Mouse (Mus musculus) neural tube, embryonic 13.5 days (tissue): ENCODE measurements at regions not wholly inside any gene's neighbourhood (a gene's known extent, or its start where the extent isn't known, plus 50 kb on each side); places are given as distances from the start of the nearest gene placed in this dataset. TPM values are rescaled to one million over a fixed set of nuclear protein-coding genes. Genes with fewer than 3 reads are reported as not detected.

Experiments
- ATAC-seq: fragments of 200-750 bp; cut with Nextera tagmentation; 2 replicates; pipeline ENCODE4 v1.8.0; 2017; ENCODE audit warnings: low read depth, mild to moderate bottlenecking, moderate TSS enrichment, moderate library complexity
- H3K27ac ChIP-seq: fragments of 300-500 bp; sonication (generic); replicated peaks from 2 replicates; pipeline ENCODE4 v1.5.1; 2015; ENCODE audit warnings: moderate library complexity, mild to moderate bottlenecking, inconsistent platforms
- H3K27me3 ChIP-seq: fragments of 300-500 bp; sonication (generic); 2 replicates; pipeline ENCODE4 v1.6.1; 2015; ENCODE audit warnings: mild to moderate bottlenecking, inconsistent platforms
- H3K36me3 ChIP-seq: fragments of 300-500 bp; sonication (generic); 2 replicates; pipeline ENCODE4 v1.6.1; 2015; ENCODE audit warnings: mild to moderate bottlenecking, inconsistent platforms
- H3K4me1 ChIP-seq: fragments of 300-500 bp; sonication (generic); replicated peaks from 2 replicates; pipeline ENCODE4 v1.6.1; 2015; ENCODE audit warnings: inconsistent platforms
- H3K4me2 ChIP-seq: fragments of 300-500 bp; sonication (generic); 2 replicates; pipeline ENCODE4 v1.6.1; 2015; ENCODE audit warnings: inconsistent platforms, mild to moderate bottlenecking, moderate library complexity
- H3K4me3 ChIP-seq: fragments of 300-500 bp; sonication (generic); 2 replicates; pipeline ENCODE4 v1.5.1; 2015; ENCODE audit warnings: mild to moderate bottlenecking, inconsistent platforms
- H3K9ac ChIP-seq: fragments of 300-500 bp; sonication (generic); 2 replicates; pipeline ENCODE4 v1.6.1; 2015; ENCODE audit warnings: moderate library complexity, mild to moderate bottlenecking, inconsistent platforms
- H3K9me3 ChIP-seq: fragments of 300-500 bp; sonication (generic); 2 replicates; pipeline ENCODE4 v1.6.1; 2016; ENCODE audit warnings: inconsistent platforms
- WGBS: fragments of 180-500 bp; shearing (Covaris S2); methylation state at CpG from one replicate; pipeline ENCODE4 v1.1.7; 2015; 5-methylcytosine and 5-hydroxymethylcytosine counted together
- microRNA-seq: library from miRNA; unstranded; fragments of <30 nt; microRNA quantifications from one replicate; pipeline ENCODE4, GENCODE M21; 2016

DNA sequence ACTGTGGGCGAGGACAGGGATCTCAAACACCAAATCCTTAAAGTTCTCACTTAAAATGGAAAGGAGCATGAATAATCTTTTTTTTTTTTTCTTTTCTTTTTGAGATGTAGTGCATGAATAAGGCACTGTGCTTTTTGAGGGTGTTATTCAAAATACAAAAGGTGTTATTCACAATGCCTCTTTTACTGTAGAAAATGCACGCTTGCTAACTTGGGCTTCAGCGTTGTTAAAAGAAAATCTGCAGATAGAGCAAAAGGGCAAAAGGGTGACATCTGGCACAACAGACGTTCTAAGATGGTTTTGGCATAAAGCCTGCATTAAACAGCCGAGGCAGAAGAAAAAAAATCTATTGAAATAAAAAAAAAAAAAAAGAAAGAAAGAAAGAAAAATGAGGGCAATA, 651.5 kb upstream of the Lrrn3 start:
- Histone ChIP-seq H3K4me2 (no peak overlapping the region), H3K4me3 (no peak overlapping the region), H3K27ac (peak overlapping the region; percentile 52; the same call in 1 of the 2 replicates), H3K4me1 (peaks cover 16% of the 10 kb centered on the region), H3K9me3 (0 out of 2 replicates have a peak, but pooled peaks cover 4% of the 10 kb centered on the region), H3K27me3 (no peaks in the 10 kb centered on the region), H3K9ac (no peak overlapping the region), H3K36me3 (no peaks in the 10 kb centered on the region)
- ATAC-seq: no peak
- WGBS: 18% methylated on average over 5 of the region's 5 CpGs

- Histone ChIP-seq H3K9ac (no peak overlapping the region), H3K9me3 (no peaks in the 10 kb centered on the region), H3K4me3 (no peak overlapping the region), H3K4me2 (no peak overlapping the region), H3K27ac (no peak overlapping the region), H3K4me1 (no peaks in the 10 kb centered on the region), H3K36me3 (no peaks in the 10 kb centered on the region), H3K27me3 (no peaks in the 10 kb centered on the region)
- 43% methylated on average over 1 of the region's 1 CpGs for WGBS
- no peak for ATAC-seq
Measured at GRCm38 (mm10) chr12:42100189-42100588, 614.0 kb upstream of the Lrrn3 start.

DNA sequence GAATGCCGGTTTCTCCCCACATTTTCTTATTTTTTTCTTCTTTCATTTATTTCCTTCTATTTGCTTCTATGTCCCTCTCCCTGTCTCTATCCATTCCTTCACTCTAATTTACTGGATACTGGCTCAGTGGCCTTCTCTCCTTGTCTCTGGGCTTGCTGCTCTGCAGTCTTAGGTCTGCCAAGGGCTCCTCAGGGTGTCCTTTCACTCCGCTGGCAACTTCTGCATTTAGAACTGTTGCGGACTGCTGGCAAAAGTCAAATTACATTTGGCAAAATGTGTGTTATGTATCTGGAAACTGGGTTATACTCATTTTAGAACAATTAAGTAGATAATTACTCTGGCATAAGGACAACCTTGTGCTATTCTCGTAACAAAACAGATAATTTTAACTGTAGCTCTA, 584.2 kb upstream of the Lrrn3 start:
- Histone ChIP-seq H3K4me3 (no peak overlapping the region), H3K4me2 (no peak overlapping the region), H3K27ac (no peak overlapping the region), H3K9ac (no peak overlapping the region), H3K9me3 (no peaks in the 10 kb centered on the region), H3K36me3 (no peaks in the 10 kb centered on the region), H3K27me3 (no peaks in the 10 kb centered on the region), H3K4me1 (no peaks in the 10 kb centered on the region)
- WGBS: 77% methylated on average over 4 of the region's 4 CpGs
- no peak for ATAC-seq

- Histone ChIP-seq H3K4me1 (no peaks in the 10 kb centered on the region), H3K4me2 (no peak overlapping the region), H3K36me3 (no peaks in the 10 kb centered on the region), H3K4me3 (no peak overlapping the region), H3K9ac (no peak overlapping the region), H3K27me3 (no peaks in the 10 kb centered on the region), H3K27ac (no peak overlapping the region), H3K9me3 (no peaks in the 10 kb centered on the region)
- no peak for ATAC-seq
Measured at GRCm38 (mm10) chr12:42063745-42064144, 577.5 kb upstream of the Lrrn3 start.

- no peak for ATAC-seq
Measured at GRCm38 (mm10) chr12:42049056-42049455, 562.8 kb upstream of the Lrrn3 start.

GRCm38 (mm10) chr12:42027874-42028273, 541.6 kb upstream of the Lrrn3 start:
- no peak overlapping the region for H3K9ac ChIP-seq
- H3K36me3 ChIP-seq: no peaks in the 10 kb centered on the region
- no peaks in the 10 kb centered on the region for H3K27me3 ChIP-seq
- no peaks in the 10 kb centered on the region for H3K9me3 ChIP-seq
- no peak overlapping the region for H3K27ac ChIP-seq
- no peak overlapping the region for H3K4me2 ChIP-seq
- WGBS: 84% methylated on average over 2 of the region's 2 CpGs
- H3K4me3 ChIP-seq: no peak overlapping the region
- no peak for ATAC-seq
- H3K4me1 ChIP-seq: no peaks in the 10 kb centered on the region

More at GRCm38 (mm10) chr12:42049056-42049455, 562.8 kb upstream of the Lrrn3 start:
- Histone ChIP-seq H3K27me3 (no peaks in the 10 kb centered on the region), H3K4me2 (no peak overlapping the region), H3K9ac (no peak overlapping the region), H3K4me3 (no peak overlapping the region), H3K4me1 (no peaks in the 10 kb centered on the region), H3K36me3 (no peaks in the 10 kb centered on the region), H3K27ac (no peak overlapping the region), H3K9me3 (no peaks in the 10 kb centered on the region)
- 69% methylated on average over 1 of the region's 1 CpGs for WGBS

DNA sequence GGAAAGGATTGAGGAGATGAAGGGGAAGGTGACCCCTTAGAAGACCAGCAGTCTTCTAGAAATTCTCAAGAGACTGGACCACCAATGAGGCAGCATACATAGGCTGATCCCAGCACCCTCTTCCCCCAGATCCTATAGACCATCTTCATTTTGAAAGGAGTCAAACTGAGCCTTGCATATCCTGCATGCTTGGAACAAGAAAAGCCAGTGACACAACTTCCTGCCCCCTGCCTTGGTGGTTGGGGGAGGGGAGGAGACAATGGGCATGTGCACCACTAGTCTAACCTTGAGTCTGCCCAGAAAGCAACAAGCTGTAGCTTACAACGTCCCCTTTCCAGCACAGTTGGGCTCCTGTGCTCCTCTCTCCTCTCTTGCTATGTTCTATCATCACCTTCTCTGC, 531.3 kb upstream of the Lrrn3 start:
- Histone ChIP-seq H3K36me3 (no peaks in the 10 kb centered on the region), H3K4me2 (no peak overlapping the region), H3K9me3 (no peaks in the 10 kb centered on the region), H3K9ac (no peak overlapping the region), H3K27ac (no peak overlapping the region), H3K4me3 (no peak overlapping the region), H3K27me3 (no peaks in the 10 kb centered on the region), H3K4me1 (no peaks in the 10 kb centered on the region)
- 53% methylated on average over 1 of the region's 1 CpGs for WGBS
- no peak for ATAC-seq

- WGBS: 69% methylated on average over 3 of the region's 3 CpGs
- Histone ChIP-seq H3K9me3 (no peaks in the 10 kb centered on the region), H3K27me3 (no peaks in the 10 kb centered on the region), H3K4me2 (no peak overlapping the region), H3K4me1 (0 out of 2 replicates have a peak, but pooled peaks cover 4% of the 10 kb centered on the region), H3K27ac (no peak overlapping the region), H3K36me3 (no peaks in the 10 kb centered on the region), H3K4me3 (no peak overlapping the region), H3K9ac (no peak overlapping the region)
- no peak for ATAC-seq
Measured at GRCm38 (mm10) chr12:42008827-42009383, 522.7 kb upstream of the Lrrn3 start.

- H3K4me2 ChIP-seq: no peak overlapping the region
- 88% methylated on average over 2 of the region's 2 CpGs for WGBS
- H3K4me1 ChIP-seq: 0 out of 2 replicates have a peak, but pooled peaks cover 4% of the 10 kb centered on the region
- no peak for ATAC-seq
- H3K9me3 ChIP-seq: no peaks in the 10 kb centered on the region
- no peaks in the 10 kb centered on the region for H3K27me3 ChIP-seq
- no peak overlapping the region for H3K27ac ChIP-seq
- no peaks in the 10 kb centered on the region for H3K36me3 ChIP-seq
- H3K4me3 ChIP-seq: no peak overlapping the region
- no peak overlapping the region for H3K9ac ChIP-seq
Measured at GRCm38 (mm10) chr12:42006912-42007311, 520.7 kb upstream of the Lrrn3 start.

Small RNA genes in the stretch of these regions (microRNA-seq; reads per million reads assigned to microRNA genes)
- gene Gm25248: not detected
